Mouse (Mus musculus): ENCODE data around the gene Kif26b. TPM values are rescaled to one million over a fixed set of nuclear protein-coding genes. Genes with fewer than 3 reads are reported as not detected.

The Kif26b gene
- polyA plus RNA-seq, 1 experiment from 2014 or later: 8.1 TPM

DNA sequence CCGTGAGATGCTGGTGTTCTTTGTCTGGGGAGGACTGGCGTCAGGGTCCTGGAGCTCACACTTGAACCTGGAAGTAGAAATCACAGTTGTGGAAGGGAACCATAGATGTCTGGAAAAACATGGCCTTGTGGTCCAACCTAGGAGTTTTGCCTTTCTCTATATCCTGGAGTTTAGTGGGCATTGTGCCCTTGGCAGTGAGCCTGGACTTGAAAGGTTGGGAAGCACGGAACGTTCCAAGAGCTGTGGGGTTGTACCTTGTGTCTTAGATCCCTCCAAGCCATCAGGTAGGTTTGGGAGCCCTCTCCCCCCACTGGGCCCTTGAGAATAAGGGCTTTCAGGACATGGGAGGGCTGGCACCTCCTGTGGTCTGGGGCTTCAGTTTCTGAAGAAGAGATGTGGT lies 20.7 kb downstream of the Kif26b start:
- DNase-seq (ENCODE audit: low spot score) (no peak), ATAC-seq (ENCODE audit: low read depth) (no peak)
- H3K9me3 ChIP-seq (ENCODE audit: control insufficient read depth, low read length): no peaks in the 10 kb centered on the region
- H3K9ac ChIP-seq (ENCODE audit: low read depth, low read length): no peak overlapping the region
- 0 out of 2 replicates have a peak, but pooled peaks cover 7% of the 10 kb centered on the region for H3K36me3 ChIP-seq (ENCODE audit: control insufficient read depth, insufficient read depth, low read length)
- no peaks in the 10 kb centered on the region for H3K27me3 ChIP-seq (replicated peaks; ENCODE audit: control insufficient read depth, insufficient read depth, low read length)
- no peak overlapping the region for H3K4me2 ChIP-seq (ENCODE audit: low read depth, low read length)
- H3K27ac ChIP-seq (replicated peaks; ENCODE audit: low read depth, low read length): no peak overlapping the region
- peaks cover 8% of the 10 kb centered on the region for H3K4me1 ChIP-seq (ENCODE audit: control insufficient read depth, insufficient read depth, low read length)
- H3K4me3 ChIP-seq (ENCODE audit: low read depth, low read length): no peak overlapping the region
- 80% methylated on average over 4 of the region's 4 CpGs for WGBS

DNA sequence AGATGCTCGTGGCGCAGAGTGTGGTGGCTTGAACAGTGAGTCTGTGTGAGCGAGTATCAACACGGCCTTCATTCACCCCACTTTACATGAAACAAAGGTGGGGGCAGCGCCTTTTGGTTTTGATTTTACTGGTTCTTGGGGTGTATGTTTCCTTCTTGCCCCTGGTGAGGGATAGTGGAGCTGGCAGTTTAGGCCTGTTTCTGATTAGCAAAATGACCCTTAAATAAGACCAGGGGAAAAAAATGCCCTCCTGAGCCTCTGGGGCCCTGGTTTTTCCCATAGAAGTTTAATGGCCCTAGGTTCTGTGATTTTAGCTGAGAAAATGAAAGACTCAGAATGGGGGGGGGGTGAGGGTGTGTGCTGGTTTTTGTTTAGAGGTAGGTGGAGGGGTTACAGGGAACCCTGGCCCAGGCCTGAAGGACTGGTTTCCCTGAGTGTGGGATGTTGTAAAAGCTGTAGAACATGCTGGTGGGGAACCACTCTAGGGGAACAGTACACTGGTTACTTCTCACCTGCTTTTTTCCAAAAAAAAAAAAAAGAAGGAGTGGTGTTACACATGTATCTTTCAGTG lies 21.6 kb downstream of the Kif26b start:
- peaks cover 8% of the 10 kb centered on the region for H3K4me1 ChIP-seq (ENCODE audit: control insufficient read depth, insufficient read depth, low read length)
- no peak overlapping the region for H3K27ac ChIP-seq (replicated peaks; ENCODE audit: low read depth, low read length)
- H3K9me3 ChIP-seq (ENCODE audit: control insufficient read depth, low read length): no peaks in the 10 kb centered on the region
- 0 out of 2 replicates have a peak, but pooled peaks cover 7% of the 10 kb centered on the region for H3K36me3 ChIP-seq (ENCODE audit: control insufficient read depth, insufficient read depth, low read length)
- DNase-seq (ENCODE audit: low spot score): no peak
- H3K27me3 ChIP-seq (replicated peaks; ENCODE audit: control insufficient read depth, insufficient read depth, low read length): no peaks in the 10 kb centered on the region
- WGBS: 58% methylated on average over 5 of the region's 5 CpGs
- ATAC-seq (ENCODE audit: low read depth): no peak
- no peak overlapping the region for H3K9ac ChIP-seq (ENCODE audit: low read depth, low read length)
- no peak overlapping the region for H3K4me3 ChIP-seq (ENCODE audit: low read depth, low read length)
- no peak overlapping the region for H3K4me2 ChIP-seq (ENCODE audit: low read depth, low read length)

DNA sequence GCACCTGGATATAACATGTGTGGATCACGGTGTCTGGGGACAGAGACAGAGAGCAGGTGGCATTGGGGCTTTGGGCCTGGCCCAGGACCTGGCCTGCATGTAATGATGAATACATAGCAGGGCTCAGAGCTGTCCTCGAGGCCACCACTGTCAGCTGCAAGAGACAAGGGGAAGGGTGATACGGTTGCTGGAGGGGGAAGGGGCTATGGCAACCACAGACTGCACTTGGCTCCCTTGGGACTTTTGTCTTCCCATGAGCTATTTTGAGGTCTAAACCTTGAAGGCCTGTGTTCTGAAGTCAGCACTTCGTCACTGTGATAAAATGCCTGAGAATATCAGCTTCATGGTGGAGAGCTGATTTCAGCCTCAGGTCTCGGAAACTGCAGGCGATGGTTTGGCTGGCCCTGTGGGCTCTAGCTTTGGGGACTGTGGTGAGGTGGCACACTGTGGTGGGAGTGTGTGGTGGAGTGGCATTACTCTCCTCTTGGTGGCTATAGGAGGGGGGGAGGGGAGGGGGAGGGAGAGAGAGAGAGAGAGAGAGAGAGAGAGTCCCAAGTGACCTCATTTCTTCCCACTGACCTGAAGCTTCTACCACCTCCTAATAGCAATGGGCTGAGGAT lies 23.5 kb downstream of the Kif26b start:
- Histone ChIP-seq H3K9ac (ENCODE audit: low read depth, low read length) (no peak overlapping the region), H3K27me3 (replicated peaks; ENCODE audit: control insufficient read depth, insufficient read depth, low read length) (no peaks in the 10 kb centered on the region), H3K4me2 (ENCODE audit: low read depth, low read length) (no peak overlapping the region), H3K36me3 (ENCODE audit: control insufficient read depth, insufficient read depth, low read length) (no peaks in the 10 kb centered on the region), H3K27ac (replicated peaks; ENCODE audit: low read depth, low read length) (no peak overlapping the region), H3K9me3 (ENCODE audit: control insufficient read depth, low read length) (no peaks in the 10 kb centered on the region), H3K4me3 (ENCODE audit: low read depth, low read length) (no peak overlapping the region), H3K4me1 (ENCODE audit: control insufficient read depth, insufficient read depth, low read length) (peaks cover 8% of the 10 kb centered on the region)
- ATAC-seq (ENCODE audit: low read depth) (no peak), DNase-seq (ENCODE audit: low spot score) (no peak)
- WGBS: 83% methylated on average over 6 of the region's 6 CpGs

DNA sequence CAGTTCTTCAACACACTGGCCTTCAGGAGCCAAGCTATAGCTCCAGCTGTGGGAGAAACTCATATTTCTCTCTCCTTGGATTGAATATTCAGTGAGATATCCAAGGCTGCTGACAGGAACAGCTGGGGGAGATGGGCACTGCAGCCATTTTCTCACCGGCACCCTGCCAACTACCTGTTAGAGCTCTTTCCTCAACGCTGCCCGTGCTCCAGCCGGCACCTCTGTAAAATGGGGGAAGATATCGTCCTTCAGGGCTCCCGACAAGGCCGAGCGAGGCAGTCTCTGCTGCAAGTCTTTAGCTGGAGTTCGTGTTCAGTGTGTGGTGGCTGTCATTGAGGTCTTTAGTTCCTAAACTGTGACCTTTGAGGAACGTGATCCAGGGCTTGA lies 24.0 kb downstream of the Kif26b start:
- ATAC-seq (ENCODE audit: low read depth) (no peak), DNase-seq (ENCODE audit: low spot score) (no peak)
- Histone ChIP-seq H3K9me3 (ENCODE audit: control insufficient read depth, low read length) (no peaks in the 10 kb centered on the region), H3K36me3 (ENCODE audit: control insufficient read depth, insufficient read depth, low read length) (no peaks in the 10 kb centered on the region), H3K9ac (ENCODE audit: low read depth, low read length) (no peak overlapping the region), H3K4me1 (ENCODE audit: control insufficient read depth, insufficient read depth, low read length) (peaks cover 8% of the 10 kb centered on the region), H3K4me3 (ENCODE audit: low read depth, low read length) (no peak overlapping the region), H3K27me3 (replicated peaks; ENCODE audit: control insufficient read depth, insufficient read depth, low read length) (no peaks in the 10 kb centered on the region), H3K27ac (replicated peaks; ENCODE audit: low read depth, low read length) (no peak overlapping the region), H3K4me2 (ENCODE audit: low read depth, low read length) (no peak overlapping the region)
- 29% methylated on average over 10 of the region's 10 CpGs for WGBS

DNA sequence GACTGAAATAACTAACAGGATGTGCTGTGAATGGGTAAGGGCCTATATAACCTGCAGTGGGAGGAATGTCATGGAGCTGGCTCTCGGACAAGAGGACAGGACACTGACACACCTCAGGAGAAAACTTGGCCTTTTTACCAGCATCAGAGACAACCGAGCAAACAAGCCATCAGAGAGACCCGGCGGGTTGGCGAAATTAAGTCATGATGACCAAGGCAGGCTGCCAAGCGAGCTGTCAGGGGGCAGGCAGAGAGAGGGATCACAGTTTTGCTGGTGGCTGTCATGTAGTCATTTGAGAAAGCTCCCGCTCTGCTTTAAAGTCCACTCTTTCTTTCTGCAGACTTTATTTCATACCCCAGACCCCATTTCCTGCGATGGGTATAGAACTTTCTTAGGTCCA lies 27.3 kb downstream of the Kif26b start:
- Histone ChIP-seq H3K4me2 (ENCODE audit: low read depth, low read length) (no peak overlapping the region), H3K4me1 (ENCODE audit: control insufficient read depth, insufficient read depth, low read length) (peaks cover 8% of the 10 kb centered on the region), H3K4me3 (ENCODE audit: low read depth, low read length) (no peak overlapping the region), H3K27me3 (replicated peaks; ENCODE audit: control insufficient read depth, insufficient read depth, low read length) (no peaks in the 10 kb centered on the region), H3K36me3 (ENCODE audit: control insufficient read depth, insufficient read depth, low read length) (peaks cover 11% of the 10 kb centered on the region), H3K9me3 (ENCODE audit: control insufficient read depth, low read length) (peaks cover 12% of the 10 kb centered on the region), H3K9ac (ENCODE audit: low read depth, low read length) (no peak overlapping the region), H3K27ac (replicated peaks; ENCODE audit: low read depth, low read length) (no peak overlapping the region)
- ATAC-seq (ENCODE audit: low read depth): no peak
- no peak for DNase-seq (ENCODE audit: low spot score)
- 88% methylated on average over 8 of the region's 8 CpGs for WGBS

DNA sequence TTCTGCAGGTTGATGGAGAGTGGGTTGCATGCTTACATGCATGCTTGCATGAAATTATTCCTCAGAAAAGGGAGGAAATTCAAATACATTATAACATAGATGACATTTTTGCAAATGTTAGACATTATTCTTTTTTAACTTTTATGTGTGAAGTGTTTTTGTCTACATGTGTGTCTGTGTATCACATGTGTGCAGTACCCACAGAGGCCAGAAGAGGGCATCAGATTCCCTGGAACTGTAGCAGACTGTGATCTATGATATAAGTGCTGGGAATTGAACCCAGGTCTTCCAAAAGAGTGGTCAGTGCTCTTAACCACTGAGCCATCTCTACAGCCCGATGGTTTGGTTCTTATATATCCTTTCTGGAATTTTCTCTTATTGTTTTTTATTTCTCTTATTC lies 31.1 kb downstream of the Kif26b start:
- Histone ChIP-seq H3K4me2 (ENCODE audit: low read depth, low read length) (no peak overlapping the region), H3K27me3 (replicated peaks; ENCODE audit: control insufficient read depth, insufficient read depth, low read length) (no peaks in the 10 kb centered on the region), H3K4me1 (ENCODE audit: control insufficient read depth, insufficient read depth, low read length) (peaks cover 6% of the 10 kb centered on the region; the same call in 1 of the 2 replicates), H3K27ac (replicated peaks; ENCODE audit: low read depth, low read length) (no peak overlapping the region), H3K9me3 (ENCODE audit: control insufficient read depth, low read length) (peaks cover 12% of the 10 kb centered on the region), H3K9ac (ENCODE audit: low read depth, low read length) (no peak overlapping the region), H3K4me3 (ENCODE audit: low read depth, low read length) (no peak overlapping the region), H3K36me3 (ENCODE audit: control insufficient read depth, insufficient read depth, low read length) (peaks cover 11% of the 10 kb centered on the region)
- WGBS: 92% methylated on average over 1 of the region's 1 CpGs
- ATAC-seq (ENCODE audit: low read depth): no peak
- no peak for DNase-seq (ENCODE audit: low spot score)

DNA sequence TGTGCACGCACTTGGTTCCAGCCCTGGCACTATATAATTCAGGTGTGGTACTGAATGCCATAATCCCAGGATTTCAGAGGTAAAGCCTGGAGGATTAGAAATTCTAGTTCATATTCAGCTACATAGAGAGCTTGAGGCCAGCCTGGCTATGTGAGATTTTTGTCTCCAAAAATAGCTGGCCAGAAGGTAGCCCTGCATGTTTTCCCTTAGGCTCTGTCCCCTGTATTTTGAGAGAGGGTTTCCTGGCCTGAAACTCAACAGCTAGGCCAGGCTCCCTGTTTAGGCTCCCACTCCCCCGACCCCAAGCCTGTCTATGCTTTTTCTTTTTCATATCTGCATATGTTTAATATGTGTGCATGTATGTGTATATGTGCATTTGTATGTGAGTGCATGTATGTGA lies 34.9 kb downstream of the Kif26b start:
- 70% methylated on average over 2 of the region's 2 CpGs for WGBS
- Histone ChIP-seq H3K4me3 (ENCODE audit: low read depth, low read length) (no peak overlapping the region), H3K4me1 (ENCODE audit: control insufficient read depth, insufficient read depth, low read length) (peaks cover 27% of the 10 kb centered on the region), H3K27me3 (replicated peaks; ENCODE audit: control insufficient read depth, insufficient read depth, low read length) (no peaks in the 10 kb centered on the region), H3K27ac (replicated peaks; ENCODE audit: low read depth, low read length) (no peak overlapping the region), H3K9me3 (ENCODE audit: control insufficient read depth, low read length) (peaks cover 12% of the 10 kb centered on the region), H3K36me3 (ENCODE audit: control insufficient read depth, insufficient read depth, low read length) (peaks cover 11% of the 10 kb centered on the region), H3K9ac (ENCODE audit: low read depth, low read length) (no peak overlapping the region), H3K4me2 (ENCODE audit: low read depth, low read length) (no peak overlapping the region)
- DNase-seq (ENCODE audit: low spot score) (no peak), ATAC-seq (ENCODE audit: low read depth) (no peak)

DNA sequence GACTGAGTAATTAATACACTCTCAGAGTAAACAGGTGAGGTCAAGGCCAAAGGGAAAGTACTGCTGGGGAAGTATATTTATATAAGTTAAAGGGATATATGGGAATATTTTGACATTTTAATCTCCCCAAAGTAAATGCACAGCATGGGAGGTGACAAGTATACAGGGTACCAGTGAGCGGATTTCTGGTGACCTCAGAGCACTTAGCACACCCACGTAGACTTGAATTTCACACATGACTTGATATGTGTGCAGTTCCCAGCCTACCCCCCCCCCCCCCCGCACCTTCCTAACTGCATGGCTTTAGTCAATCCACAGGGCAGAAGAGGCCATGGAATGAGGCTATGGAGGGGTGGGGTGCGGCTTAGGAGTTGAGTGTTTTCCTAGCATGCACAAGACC lies 35.9 kb downstream of the Kif26b start:
- H3K4me3 ChIP-seq (ENCODE audit: low read depth, low read length): no peak overlapping the region
- H3K36me3 ChIP-seq (ENCODE audit: control insufficient read depth, insufficient read depth, low read length): peaks cover 7% of the 10 kb centered on the region
- H3K9ac ChIP-seq (ENCODE audit: low read depth, low read length): no peak overlapping the region
- ATAC-seq (ENCODE audit: low read depth) (no peak), DNase-seq (ENCODE audit: low spot score) (no peak)
- no peaks in the 10 kb centered on the region for H3K27me3 ChIP-seq (replicated peaks; ENCODE audit: control insufficient read depth, insufficient read depth, low read length)
- peaks cover 7% of the 10 kb centered on the region for H3K9me3 ChIP-seq (ENCODE audit: control insufficient read depth, low read length)
- no peak overlapping the region for H3K4me2 ChIP-seq (ENCODE audit: low read depth, low read length)
- peaks cover 35% of the 10 kb centered on the region for H3K4me1 ChIP-seq (ENCODE audit: control insufficient read depth, insufficient read depth, low read length)
- no peak overlapping the region for H3K27ac ChIP-seq (replicated peaks; ENCODE audit: low read depth, low read length)
- 68% methylated on average over 3 of the region's 4 CpGs for WGBS

Data from embryonic facial prominence, embryonic 14.5 days (tissue).